Mouse (Mus musculus) lung, postnatal 0 days (tissue): ENCODE data around the gene Thra.
A peak's percentile ranks its signal among the peaks of the same experiment; 100 is the strongest.

Source experiments
- CTCF ChIP-seq: IDR thresholded peaks from 2 replicates; pipeline ENCODE4 v1.5.1; 2016; ENCODE audit warnings: antibody characterized with exemption, mild to moderate bottlenecking
- EP300 ChIP-seq: IDR thresholded peaks from 2 replicates; pipeline ENCODE4 v1.6.1; 2016; ENCODE audit warnings: antibody characterized with exemption, mild to moderate bottlenecking, control low read depth

- TF ChIP-seq CTCF = no peak
- 0 out of 2 replicates have a peak, but pooled peaks have one; percentile 8 for TF ChIP-seq EP300
Observed at GRCm38 (mm10) chr11:98743655-98744345, 3.4 kb downstream of the Thra start.
